Mouse (Mus musculus) ES-Bruce4 (cell line): ENCODE measurements around the gene Zfp112.

Experiments used
- CTCF ChIP-seq: IDR thresholded peaks from one replicate; pipeline ENCODE4 v1.8.1; 2011; ENCODE audit warnings: low read depth, low read length
- EP300 ChIP-seq: IDR thresholded peaks from 2 replicates; pipeline ENCODE4 v1.6.1; 2011; ENCODE audit warnings: low read depth, low read length; ENCODE audit not compliant: insufficient read depth
- POLR2A ChIP-seq: IDR thresholded peaks from one replicate; pipeline ENCODE4 v1.8.1; 2011; ENCODE audit warnings: low read length; ENCODE audit not compliant: insufficient read depth

- TF ChIP-seq POLR2A: no peak
- no peak for TF ChIP-seq CTCF
- TF ChIP-seq EP300: no peak
Observed at GRCm38 (mm10) chr7:24172191-24172590, 60.1 kb downstream of the Zfp112 start.
